Mouse (Mus musculus): ENCODE data around the gene Arl14ep. TPM values are rescaled to one million over a fixed set of nuclear protein-coding genes. Genes with fewer than 3 reads are reported as not detected.

Gene Arl14ep
- total RNA-seq, 2 experiments from 2014 or later = 32.3 to 33.0 TPM

- no peak for DNase-seq
- intact Hi-C loops (cut with DNase I) = loop anchor here (2.0 to 10.0 kb wide), 2 partner anchors 261 to 601 kb away; partner anchors contain the start of gene Mpped2
Observed at GRCm38 (mm10) chr2:106956146-106956545, 18.1 kb downstream of the Arl14ep start.

DNA sequence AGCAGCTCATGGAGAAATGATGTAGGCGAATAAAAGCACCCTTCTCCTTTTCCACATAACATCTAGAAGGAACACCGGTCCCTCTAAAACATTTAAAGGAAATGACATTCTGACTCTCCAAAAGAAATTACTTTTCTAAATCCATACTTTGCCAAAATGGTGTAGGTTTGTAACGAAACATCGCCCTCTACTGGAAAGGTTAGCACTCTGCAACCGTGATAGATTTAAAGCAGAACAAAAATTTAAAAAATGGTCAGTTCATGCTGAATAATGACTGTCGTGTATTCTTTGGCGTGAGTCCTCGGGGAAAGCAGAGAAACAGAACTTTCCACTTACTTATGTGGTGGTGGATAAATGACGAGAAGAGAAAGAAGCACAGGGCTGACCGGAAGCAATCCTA, 18.6 kb downstream of the Arl14ep start:
- intact Hi-C loops (cut with DNase I) = loop anchor here (2.0 to 10.0 kb wide), 3 partner anchors 261 to 601 kb away; partner anchors contain the start of gene Mpped2
- no peak for DNase-seq

- intact Hi-C loops (cut with DNase I) = loop anchor here (2.0 to 10.0 kb wide), 2 partner anchors 260 to 524 kb away; partner anchors contain the start of gene Mpped2
- DNase-seq = no peak
Observed at GRCm38 (mm10) chr2:106954975-106955374, 19.2 kb downstream of the Arl14ep start.

GRCm38 (mm10) chr2:106942451-106942850, 31.8 kb downstream of the Arl14ep start:
- DNase-seq = peak; percentile 83
- intact Hi-C loops (cut with DNase I) = no loop called here

DNA sequence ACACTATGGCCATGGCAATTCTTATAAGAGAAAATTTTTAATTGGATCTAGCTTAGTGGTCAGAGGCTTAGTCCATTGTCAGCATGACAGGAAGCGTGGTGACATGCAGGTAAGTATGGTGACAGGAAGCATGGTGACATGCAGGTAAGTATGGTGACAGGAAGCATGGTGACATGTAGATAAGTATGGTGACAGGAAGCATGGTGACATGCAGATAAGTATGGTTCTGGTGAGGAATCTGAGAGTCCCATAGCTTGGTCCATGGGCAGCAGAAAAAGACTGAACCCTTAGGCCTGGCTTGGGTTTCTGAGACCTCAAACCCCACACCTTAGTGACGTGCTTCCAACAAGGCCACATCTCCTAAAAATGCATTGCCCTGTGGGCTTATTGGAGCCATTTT, 38.5 kb downstream of the Arl14ep start:
- intact Hi-C loops (cut with DNase I) = no loop called here
- no peak for DNase-seq

GRCm38 (mm10) chr2:106929906-106930305, 44.3 kb downstream of the Arl14ep start:
- peak; percentile 45 for DNase-seq
- intact Hi-C loops (cut with DNase I) = no loop called here

Other genes starting within 250 kb of the Arl14ep start
- not detected for gene Fshb, start 85.2 kb upstream of the Arl14ep start, total RNA-seq (2021)

Measured in left cerebral cortex, postnatal 4 days (tissue).